Mouse (Mus musculus) kidney, embryonic 16.5 days (tissue): ENCODE measurements at regions not wholly inside any gene's neighbourhood (a gene's known extent, or its start where the extent isn't known, plus 50 kb on each side); places are given as distances from the start of the nearest gene placed in this dataset.
A peak's percentile ranks its signal among the peaks of the same experiment; 100 is the strongest.

Experiments
- ATAC-seq: fragments of 200-750 bp; cut with Nextera tagmentation; 2 replicates; pipeline ENCODE4 v1.8.0; 2017; ENCODE audit warnings: moderate TSS enrichment; ENCODE audit not compliant: low FRiP score, low TSS enrichment
- H3K27ac ChIP-seq: fragments of 300-500 bp; sonication (generic); 2 replicates; pipeline ENCODE4 v1.5.1; 2014; ENCODE audit warnings: low read length
- H3K27me3 ChIP-seq: fragments of 300-500 bp; sonication (generic); 2 replicates; pipeline ENCODE4 v1.6.1; 2014; ENCODE audit warnings: low read length, control low read depth, mixed read lengths; ENCODE audit not compliant: insufficient read depth
- H3K36me3 ChIP-seq: fragments of 300-500 bp; sonication (generic); 2 replicates; pipeline ENCODE4 v1.6.1; 2014; ENCODE audit warnings: low read length, control low read depth, mixed read lengths; ENCODE audit not compliant: insufficient read depth
- H3K4me1 ChIP-seq: fragments of 300-500 bp; sonication (generic); 2 replicates; pipeline ENCODE4 v1.6.1; 2014; ENCODE audit warnings: low read length, control low read depth, mixed read lengths; ENCODE audit not compliant: insufficient read depth
- H3K4me2 ChIP-seq: fragments of 300-500 bp; sonication (generic); replicated peaks from 2 replicates; pipeline ENCODE4 v1.6.1; 2014; ENCODE audit warnings: low read depth, low read length
- H3K4me3 ChIP-seq: fragments of 300-500 bp; sonication (generic); 2 replicates; pipeline ENCODE4 v1.5.1; 2014; ENCODE audit warnings: mild to moderate bottlenecking, low read length
- H3K9ac ChIP-seq: fragments of 300-500 bp; sonication (generic); replicated peaks from 2 replicates; pipeline ENCODE4 v1.6.1; 2014; ENCODE audit warnings: low read length
- H3K9me3 ChIP-seq: fragments of 300-500 bp; sonication (generic); 2 replicates; pipeline ENCODE4 v1.6.1; 2016; ENCODE audit warnings: low read length, control low read depth
- WGBS: fragments of 180-500 bp; shearing (Covaris S2); extraction: QIAGEN DNeasy Blood & Tissue Kit; methylation state at CpG from one replicate; pipeline ENCODE4 v1.1.7; 2014; 5-methylcytosine and 5-hydroxymethylcytosine counted together

- ATAC-seq = peak; percentile 24; the same call in 1 of the 2 replicates
- 16% methylated on average over 7 of the region's 7 CpGs for WGBS
- no peaks in the 10 kb centered on the region for H3K9me3 ChIP-seq
- no peak overlapping the region for H3K4me3 ChIP-seq
- no peak overlapping the region for H3K27ac ChIP-seq
- no peaks in the 10 kb centered on the region for H3K27me3 ChIP-seq
- H3K36me3 ChIP-seq = no peaks in the 10 kb centered on the region
- H3K4me2 ChIP-seq = no peak overlapping the region
- peaks cover 29% of the 10 kb centered on the region for H3K4me1 ChIP-seq
- H3K9ac ChIP-seq = no peak overlapping the region
Observed at GRCm38 (mm10) chr12:12685217-12685522, 256.5 kb downstream of the Mycn start.

GRCm38 (mm10) chr12:12684481-12685216 is 257.1 kb downstream of the Mycn start:
- Histone ChIP-seq H3K4me2 (no peak overlapping the region), H3K27ac (no peak overlapping the region), H3K27me3 (no peaks in the 10 kb centered on the region), H3K36me3 (no peaks in the 10 kb centered on the region), H3K9ac (no peak overlapping the region), H3K4me1 (peaks cover 30% of the 10 kb centered on the region), H3K4me3 (no peak overlapping the region), H3K9me3 (no peaks in the 10 kb centered on the region)
- WGBS = 40% methylated on average over 16 of the region's 16 CpGs
- ATAC-seq = 0 out of 2 replicates have a peak, but pooled peaks have one; percentile 12

- Histone ChIP-seq H3K36me3 (no peaks in the 10 kb centered on the region), H3K9me3 (no peaks in the 10 kb centered on the region), H3K4me3 (no peak overlapping the region), H3K4me1 (peaks cover 30% of the 10 kb centered on the region), H3K4me2 (no peak overlapping the region), H3K27me3 (no peaks in the 10 kb centered on the region), H3K9ac (no peak overlapping the region), H3K27ac (no peak overlapping the region)
- 53% methylated on average over 10 of the region's 10 CpGs for WGBS
- no peak for ATAC-seq
Observed at GRCm38 (mm10) chr12:12683733-12684470, 257.8 kb downstream of the Mycn start.

- H3K27ac ChIP-seq = no peak overlapping the region
- peaks cover 30% of the 10 kb centered on the region for H3K4me1 ChIP-seq
- H3K36me3 ChIP-seq = no peaks in the 10 kb centered on the region
- H3K4me2 ChIP-seq = peak overlapping the region; percentile 41
- no peak for ATAC-seq
- H3K9ac ChIP-seq = peak overlapping the region; percentile 39
- 14% methylated on average over 6 of the region's 6 CpGs for WGBS
- H3K4me3 ChIP-seq = peak overlapping the region; percentile 30
- H3K9me3 ChIP-seq = no peaks in the 10 kb centered on the region
- H3K27me3 ChIP-seq = no peaks in the 10 kb centered on the region
Observed at GRCm38 (mm10) chr12:12681101-12681500, 260.6 kb downstream of the Mycn start.

- no peaks in the 10 kb centered on the region for H3K9me3 ChIP-seq
- peak; percentile 64 for ATAC-seq
- no peaks in the 10 kb centered on the region for H3K27me3 ChIP-seq
- 16% methylated on average over 14 of the region's 14 CpGs for WGBS
- H3K9ac ChIP-seq = peak overlapping the region; percentile 49
- H3K4me3 ChIP-seq = peak overlapping the region; percentile 30
- peaks cover 30% of the 10 kb centered on the region for H3K4me1 ChIP-seq
- no peak overlapping the region for H3K27ac ChIP-seq
- H3K36me3 ChIP-seq = no peaks in the 10 kb centered on the region
- peak overlapping the region; percentile 41 for H3K4me2 ChIP-seq
Observed at GRCm38 (mm10) chr12:12680371-12680921, 261.3 kb downstream of the Mycn start.

GRCm38 (mm10) chr12:12676676-12677075 is 265.0 kb downstream of the Mycn start:
- H3K4me2 ChIP-seq = no peak overlapping the region
- no peak overlapping the region for H3K27ac ChIP-seq
- ATAC-seq = no peak
- 84% methylated on average over 9 of the region's 9 CpGs for WGBS
- peaks cover 14% of the 10 kb centered on the region for H3K4me1 ChIP-seq
- no peaks in the 10 kb centered on the region for H3K9me3 ChIP-seq
- H3K4me3 ChIP-seq = no peak overlapping the region
- H3K27me3 ChIP-seq = no peaks in the 10 kb centered on the region
- H3K9ac ChIP-seq = no peak overlapping the region
- H3K36me3 ChIP-seq = no peaks in the 10 kb centered on the region

GRCm38 (mm10) chr12:12669931-12670330 is 271.8 kb downstream of the Mycn start:
- Histone ChIP-seq H3K36me3 (no peaks in the 10 kb centered on the region), H3K27ac (no peak overlapping the region), H3K4me2 (no peak overlapping the region), H3K4me1 (no peaks in the 10 kb centered on the region), H3K27me3 (no peaks in the 10 kb centered on the region), H3K9ac (no peak overlapping the region), H3K9me3 (no peaks in the 10 kb centered on the region), H3K4me3 (no peak overlapping the region)
- WGBS = 56% methylated on average over 5 of the region's 5 CpGs
- peak; percentile 67; the same call in 1 of the 2 replicates for ATAC-seq

GRCm38 (mm10) chr12:12668919-12669318 is 272.8 kb downstream of the Mycn start:
- ATAC-seq = no peak
- Histone ChIP-seq H3K4me1 (no peaks in the 10 kb centered on the region), H3K27ac (no peak overlapping the region), H3K4me2 (no peak overlapping the region), H3K27me3 (no peaks in the 10 kb centered on the region), H3K9me3 (no peaks in the 10 kb centered on the region), H3K9ac (no peak overlapping the region), H3K4me3 (no peak overlapping the region), H3K36me3 (no peaks in the 10 kb centered on the region)
- 77% methylated on average over 4 of the region's 4 CpGs for WGBS

GRCm38 (mm10) chr12:12655611-12656010 is 286.1 kb downstream of the Mycn start:
- H3K4me3 ChIP-seq = no peak overlapping the region
- no peaks in the 10 kb centered on the region for H3K36me3 ChIP-seq
- H3K9me3 ChIP-seq = peaks cover 5% of the 10 kb centered on the region
- H3K4me1 ChIP-seq = no peaks in the 10 kb centered on the region
- H3K4me2 ChIP-seq = no peak overlapping the region
- ATAC-seq = no peak
- WGBS = 63% methylated on average over 8 of the region's 8 CpGs
- H3K27me3 ChIP-seq = no peaks in the 10 kb centered on the region
- H3K27ac ChIP-seq = no peak overlapping the region
- no peak overlapping the region for H3K9ac ChIP-seq

- H3K4me2 ChIP-seq = no peak overlapping the region
- no peaks in the 10 kb centered on the region for H3K36me3 ChIP-seq
- H3K27me3 ChIP-seq = no peaks in the 10 kb centered on the region
- WGBS = 35% methylated on average over 10 of the region's 10 CpGs
- H3K9ac ChIP-seq = no peak overlapping the region
- peaks cover 5% of the 10 kb centered on the region for H3K9me3 ChIP-seq
- no peaks in the 10 kb centered on the region for H3K4me1 ChIP-seq
- ATAC-seq = no peak
- no peak overlapping the region for H3K27ac ChIP-seq
- no peak overlapping the region for H3K4me3 ChIP-seq
Observed at GRCm38 (mm10) chr12:12655184-12655583, 286.5 kb downstream of the Mycn start.
